Mouse (Mus musculus): ENCODE measurements around the gene Pcnx2.

The Pcnx2 gene

GRCm38 (mm10) chr8:125705816-125706215 is 192.3 kb downstream of the Pcnx2 start:
- DNase-seq (ENCODE audit: low spot score): no peak

- no peak for DNase-seq (ENCODE audit: low spot score)
These were observed 193.7 kb downstream of the Pcnx2 start for GRCm38 (mm10) chr8:125704434-125704833.

GRCm38 (mm10) chr8:125702868-125703473 is 195.1 kb downstream of the Pcnx2 start:
- DNase-seq (ENCODE audit: low spot score): no peak
